14 mouse cellular contexts compared by ENCODE assay signal in the genomic region with DNA sequence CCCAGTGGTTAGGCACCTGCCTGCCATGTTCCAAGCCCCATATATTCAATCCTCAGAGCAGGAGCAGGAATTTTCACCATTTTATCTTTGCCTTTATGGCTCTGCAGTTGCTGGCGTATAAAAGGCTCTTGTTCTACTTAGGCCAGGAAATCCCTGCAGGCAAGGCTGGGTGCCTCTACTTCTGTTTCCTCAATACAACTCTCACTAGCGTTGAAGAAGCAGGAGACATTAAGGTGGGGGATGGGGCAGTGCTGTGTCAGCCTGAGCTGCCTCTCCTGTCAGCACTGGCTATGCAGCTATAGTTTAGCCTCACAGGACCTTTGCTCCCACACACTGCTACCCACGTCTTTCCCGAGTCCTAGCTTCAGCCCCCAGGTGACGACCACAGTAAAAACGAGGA. TPM values are rescaled to one million over a fixed set of nuclear protein-coding genes. Genes with fewer than 3 reads are reported as not detected.
A peak's percentile ranks its signal among the peaks of the same experiment; 100 is the strongest.
DNase-seq lines count a peak whose midpoint lies in the region; ATAC-seq lines count a peak whose summit lies in the region.
"Had no signal": no experiment of that assay in that cellular context is flagged by ENCODE, and none has a peak within 500 bp of the region (broad histone marks: within the 10 kb centered on the region; RNA-seq: fewer than 3 reads in every experiment).

No protein-coding gene starts in this region.

- intact Hi-C loops in heart, postnatal 36 days (cut with DNase I) = no loop called here

- no peak for ATAC-seq in heart, embryonic 13.5 days (ENCODE audit: extremely low read depth, insufficient number of reproducible peaks, low FRiP score, low TSS enrichment)
- 0 out of 2 replicates have a peak, but pooled peaks have one; percentile 20 for ATAC-seq in limb, embryonic 12.5 days (ENCODE audit: insufficient number of reproducible peaks, insufficient read depth, low FRiP score, low TSS enrichment, low read depth)
- ATAC-seq in stomach, embryonic 15.5 days (ENCODE audit: insufficient read depth, low FRiP score, low read depth) = no peak
- ATAC-seq: activated CD4-positive, CD25-positive, alpha-beta regulatory T cell, adult 4 months had no signal

- H3K4me2 ChIP-seq in heart, embryonic 13.5 days = no peak overlapping the region
- H3K4me2 ChIP-seq in limb, embryonic 12.5 days = no peak overlapping the region
- H3K4me2 ChIP-seq in stomach, embryonic 15.5 days = no peak overlapping the region

- no peaks in the 10 kb centered on the region for H3K9me3 ChIP-seq in heart, embryonic 13.5 days
- no peaks in the 10 kb centered on the region for H3K9me3 ChIP-seq in limb, embryonic 12.5 days
- no peaks in the 10 kb centered on the region for H3K9me3 ChIP-seq in stomach, embryonic 15.5 days
- H3K9me3 ChIP-seq: megakaryocyte, embryonic 14.5 days had no signal

- no peak overlapping the region; the same call in 1 of the 2 replicates for H3K9ac ChIP-seq in heart, embryonic 13.5 days
- no peak overlapping the region for H3K9ac ChIP-seq in limb, embryonic 12.5 days (replicated peaks)
- no peak overlapping the region for H3K9ac ChIP-seq in stomach, embryonic 15.5 days

- no peak overlapping the region for H3K4me3 ChIP-seq in heart, embryonic 13.5 days
- H3K4me3 ChIP-seq in limb, embryonic 12.5 days (replicated peaks) = no peak overlapping the region
- H3K4me3 ChIP-seq in stomach, embryonic 15.5 days (replicated peaks) = no peak overlapping the region
- H3K4me3 ChIP-seq: erythroblast, embryonic 14.5 days; megakaryocyte, embryonic 14.5 days had no signal

- no peaks in the 10 kb centered on the region for H3K27me3 ChIP-seq in heart, embryonic 13.5 days (replicated peaks)
- H3K27me3 ChIP-seq in limb, embryonic 12.5 days = no peaks in the 10 kb centered on the region
- H3K27me3 ChIP-seq in stomach, embryonic 15.5 days (replicated peaks) = no peaks in the 10 kb centered on the region
- H3K27me3 ChIP-seq: CH12.LX had no signal

- H3K4me1 ChIP-seq in heart, embryonic 13.5 days = peaks cover 17% of the 10 kb centered on the region
- peaks cover 16% of the 10 kb centered on the region for H3K4me1 ChIP-seq in limb, embryonic 12.5 days (replicated peaks)
- no peaks in the 10 kb centered on the region for H3K4me1 ChIP-seq in stomach, embryonic 15.5 days

- DNase-seq in heart, postnatal 36 days = no peak
- DNase-seq in ovary, postnatal 36 days (ENCODE audit: low spot score) = peak; percentile 1
- no peak for DNase-seq in ovary, postnatal 10 days (ENCODE audit: low spot score)
- no peak for DNase-seq in retina, embryonic 14.5 days (ENCODE audit: low spot score)
- no peak for DNase-seq in adrenal gland, postnatal 36 days
- DNase-seq: cerebellum, adult 9-10 months; thymus, postnatal 14 days had no signal

- H3K27ac ChIP-seq in heart, embryonic 13.5 days (replicated peaks) = peak overlapping the region; percentile 76
- peak overlapping the region; percentile 72 for H3K27ac ChIP-seq in limb, embryonic 12.5 days
- 0 out of 2 replicates have a peak overlapping the region, but pooled peaks have one; percentile 3 for H3K27ac ChIP-seq in stomach, embryonic 15.5 days

- peaks cover 79% of the 10 kb centered on the region for H3K36me3 ChIP-seq in heart, embryonic 13.5 days
- peaks cover 79% of the 10 kb centered on the region for H3K36me3 ChIP-seq in limb, embryonic 12.5 days
- H3K36me3 ChIP-seq in stomach, embryonic 15.5 days = peaks cover 45% of the 10 kb centered on the region

- whole genome bisulfite sequencing in heart, embryonic 13.5 days = 56% methylated on average over 6 of the region's 6 CpGs
- WGBS in limb, embryonic 12.5 days = 49% methylated on average over 6 of the region's 6 CpGs
- WGBS in stomach, embryonic 15.5 days = 75% methylated on average over 6 of the region's 6 CpGs

RNA-seq across cellular contexts. Expression of gene Pml, which starts 17.8 kb away (rescaled TPM):
- 11.9 and 12.9 TPM in 2 replicates for polyA plus RNA-seq in heart, embryonic 13.5 days (2015; fragmentation: Nextera tagmentation; extraction: Ambion mirVana)
- 1 to 10 TPM; 8.3 to 9.5 TPM for total RNA-seq in heart, postnatal 36 days (2021)
- polyA plus RNA-seq in limb, embryonic 12.5 days (2016; fragmentation: Nextera tagmentation; extraction: Ambion mirVana) = 16.1 and 18.4 TPM in 2 replicates
- polyA plus RNA-seq in stomach, embryonic 15.5 days (2015; fragmentation: Nextera tagmentation; extraction: Ambion mirVana) = 15.5 and 19.6 TPM in 2 replicates
- total RNA-seq in adrenal gland, postnatal 36 days (2021) = 10 to 100 TPM; 22.4 to 24.2 TPM

RNA-seq across cellular contexts. Expression of gene Stoml1, which starts 21.2 kb away (rescaled TPM):
- polyA plus RNA-seq in heart, embryonic 13.5 days (2015; fragmentation: Nextera tagmentation; extraction: Ambion mirVana) = 25.0 and 25.6 TPM in 2 replicates
- total RNA-seq in heart, postnatal 36 days (2021) = 10 to 100 TPM; 10.2 to 10.4 TPM
- 33.6 and 35.3 TPM in 2 replicates for polyA plus RNA-seq in limb, embryonic 12.5 days (2016; fragmentation: Nextera tagmentation; extraction: Ambion mirVana)
- 24.1 and 30.0 TPM in 2 replicates for polyA plus RNA-seq in stomach, embryonic 15.5 days (2015; fragmentation: Nextera tagmentation; extraction: Ambion mirVana)
- total RNA-seq in adrenal gland, postnatal 36 days (2021) = 10 to 100 TPM; 15.7 to 19.2 TPM
- polyA plus RNA-seq: erythroblast, embryonic 14.5 days had no signal

RNA-seq across cellular contexts. Expression of gene Islr2, which starts 27.6 kb away (rescaled TPM):
- 0.05 and 0.17 TPM in 2 replicates for polyA plus RNA-seq in heart, embryonic 13.5 days (2015; fragmentation: Nextera tagmentation; extraction: Ambion mirVana)
- total RNA-seq in heart, postnatal 36 days (2021) = 1 to 10 TPM; 1.4 to 2.3 TPM
- polyA plus RNA-seq in limb, embryonic 12.5 days (2016; fragmentation: Nextera tagmentation; extraction: Ambion mirVana) = 1.4 and 1.8 TPM in 2 replicates
- 1.5 and 1.7 TPM in 2 replicates for polyA plus RNA-seq in stomach, embryonic 15.5 days (2015; fragmentation: Nextera tagmentation; extraction: Ambion mirVana)
- total RNA-seq in adrenal gland, postnatal 36 days (2021) = 1 to 10 TPM; 2.3 to 3.3 TPM
- total RNA-seq: CH12.LX had no signal
- polyA plus RNA-seq: activated CD4-positive, CD25-positive, alpha-beta regulatory T cell, adult 4 months; erythroblast, embryonic 14.5 days had no signal

RNA-seq across cellular contexts. Expression of gene Islr, which starts 27.6 kb away (rescaled TPM):
- polyA plus RNA-seq in heart, embryonic 13.5 days (2015; fragmentation: Nextera tagmentation; extraction: Ambion mirVana) = 18.6 and 23.3 TPM in 2 replicates
- 10 to 100 TPM; 28.5 to 30.4 TPM for total RNA-seq in heart, postnatal 36 days (2021)
- polyA plus RNA-seq in limb, embryonic 12.5 days (2016; fragmentation: Nextera tagmentation; extraction: Ambion mirVana) = 109 and 120 TPM in 2 replicates
- polyA plus RNA-seq in stomach, embryonic 15.5 days (2015; fragmentation: Nextera tagmentation; extraction: Ambion mirVana) = 105 and 114 TPM in 2 replicates
- 10 to 100 TPM; 23.7 to 32.1 TPM for total RNA-seq in adrenal gland, postnatal 36 days (2021)
- total RNA-seq: CH12.LX had no signal
- polyA plus RNA-seq: erythroblast, embryonic 14.5 days had no signal

Comparison
In these comparisons a context has a peak if more than half of its experiments do, and no peak if none do; other contexts are left out.
1. H3K27ac ChIP-seq: peak in every context shown above with its lines; median percentile 76 in heart, embryonic 13.5 days; 72 in limb, embryonic 12.5 days; 3 in stomach, embryonic 15.5 days.